Mouse (Mus musculus) cerebellum, adult 9-11 months (tissue): Measurements from ENCODE around the gene Rps6.
A peak's percentile ranks its signal among the peaks of the same experiment; 100 is the strongest.

Experiments used
- DNase-seq: peaks from one replicate; pipeline ENCODE4 v3.0.0; 2022

Rps6 gene

DNA sequence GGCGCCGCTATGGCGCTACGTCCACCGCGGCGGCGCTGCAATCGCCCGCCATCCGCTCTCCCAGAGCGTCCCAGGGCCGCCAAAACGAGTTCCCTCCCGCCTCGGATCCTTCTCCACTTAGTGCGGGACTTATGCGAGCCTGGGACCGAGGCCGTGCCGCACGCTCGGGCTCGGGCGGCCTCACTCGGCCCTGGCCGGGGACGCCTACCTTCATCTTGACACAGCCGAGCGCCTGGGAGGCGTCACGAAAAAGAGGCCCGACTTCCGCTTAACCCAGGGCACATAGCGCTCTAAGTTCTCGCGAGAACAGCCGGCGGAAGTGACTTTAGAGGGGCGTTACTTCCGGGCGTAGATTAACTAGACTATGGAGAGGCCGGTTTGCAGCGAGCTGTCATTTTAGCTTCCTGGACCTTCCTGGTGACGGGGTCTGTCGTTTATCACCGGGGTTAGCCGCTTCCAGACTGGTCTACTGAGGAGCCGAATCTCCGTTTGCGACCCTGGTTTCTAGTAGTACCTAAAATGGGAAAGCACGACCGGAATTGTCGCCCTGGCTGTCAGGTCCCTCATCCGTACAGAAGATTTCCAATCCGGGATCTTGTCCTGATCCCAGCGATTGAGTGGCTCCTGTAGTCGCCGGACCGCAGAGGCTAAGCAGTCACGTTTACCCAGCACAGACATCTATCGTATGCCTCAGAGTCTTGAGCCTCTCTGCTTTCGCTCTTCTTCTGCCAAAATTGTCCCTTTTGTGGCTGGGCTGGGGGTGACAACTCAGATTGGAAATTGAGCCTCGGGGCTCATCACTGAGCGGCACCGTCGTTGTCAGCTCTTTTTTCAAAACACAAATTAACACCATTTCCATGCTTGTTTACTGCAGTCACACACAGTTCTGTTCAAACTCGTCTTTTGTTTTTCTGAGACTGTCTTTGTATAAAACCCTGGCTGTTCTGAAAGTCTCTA, at the start of gene Rps6:
Rps6 (minus strand) TSS at position 300 of the 957 bp plus-strand sequence.
- DNase-seq, result peak; percentile 96

- no peak for DNase-seq
Observed at GRCm38 (mm10) chr4:86905869-86906268, 48.7 kb upstream of the Rps6 start.

DNA sequence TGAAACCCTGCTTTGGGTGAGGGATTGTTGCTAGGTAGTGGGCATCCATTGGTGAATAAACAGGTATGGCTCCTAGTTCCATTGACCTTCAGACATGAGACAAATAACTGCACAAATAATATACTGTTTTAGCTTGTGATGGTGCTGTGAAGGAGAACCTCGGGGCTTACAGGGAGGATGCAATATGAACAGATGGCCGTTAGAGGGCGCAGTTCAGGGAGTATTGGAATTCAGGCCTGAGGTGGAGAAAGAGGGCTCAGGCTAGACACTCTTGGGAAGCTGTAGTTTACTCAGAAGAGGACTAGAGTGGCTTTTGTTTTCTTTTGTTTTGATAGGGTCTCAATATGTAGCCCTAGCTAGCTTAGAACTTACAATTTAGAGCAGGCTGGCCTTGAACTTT, 47.8 kb upstream of the Rps6 start:
- no peak for DNase-seq

- no peak for DNase-seq
Observed at GRCm38 (mm10) chr4:86902351-86902750, 45.1 kb upstream of the Rps6 start.

GRCm38 (mm10) chr4:86898791-86899474, 41.7 kb upstream of the Rps6 start:
- DNase-seq, result no peak

DNA sequence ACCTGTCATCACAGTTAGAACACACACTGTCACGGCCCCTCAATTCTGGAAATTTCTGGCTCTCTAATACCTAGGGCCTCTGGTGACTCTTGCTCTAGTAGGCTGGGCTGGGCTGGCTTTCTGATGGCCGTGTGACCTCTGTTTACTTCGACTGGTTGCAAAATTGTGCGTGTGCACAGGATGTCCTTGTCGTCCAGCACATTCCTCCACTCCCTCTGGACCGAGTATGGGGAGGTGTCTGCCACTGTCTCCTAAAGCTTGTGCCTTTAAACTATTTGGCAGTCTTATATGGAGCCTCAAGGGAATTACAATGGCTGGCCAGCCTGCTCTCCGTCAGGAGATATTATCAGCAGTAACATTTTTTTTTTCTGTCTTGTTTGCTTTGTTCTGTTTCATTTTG, 40.2 kb upstream of the Rps6 start:
- no peak for DNase-seq

GRCm38 (mm10) chr4:86887879-86888278, 30.7 kb upstream of the Rps6 start:
- DNase-seq, result no peak

DNA sequence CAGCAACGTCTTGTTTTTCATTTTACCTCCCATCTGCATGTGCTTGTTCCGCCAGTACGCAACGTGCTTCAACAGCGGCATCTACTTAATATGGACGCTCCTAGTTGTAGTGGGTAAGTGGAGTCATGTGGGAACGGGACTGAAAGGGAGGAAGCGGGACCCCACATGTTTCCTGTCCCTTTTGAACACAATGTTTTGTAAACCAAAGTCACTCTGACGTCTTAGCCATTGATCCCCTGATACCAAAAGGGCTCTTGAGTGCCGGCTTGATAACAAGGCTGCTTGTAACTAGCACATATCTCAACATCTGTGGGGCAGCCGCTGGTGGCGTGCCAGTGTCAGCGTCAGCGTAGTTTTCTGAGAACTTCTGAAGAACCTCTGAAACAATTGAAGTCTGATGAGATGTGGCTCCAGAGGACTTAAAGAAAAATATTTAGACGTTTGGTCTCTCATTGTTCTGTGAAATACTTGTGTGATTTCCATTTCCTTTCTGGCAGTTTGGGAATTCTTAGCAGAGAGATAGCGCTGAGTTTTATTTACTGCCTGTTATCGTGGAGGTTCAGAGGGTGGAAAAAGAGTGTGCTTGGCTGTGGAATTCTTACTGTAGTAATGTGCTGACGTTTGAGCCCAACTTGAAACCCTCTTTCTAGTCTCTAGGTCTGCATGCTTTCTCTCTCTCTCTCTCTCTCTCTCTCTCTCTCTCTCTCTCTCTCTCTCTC, 29.1 kb upstream of the Rps6 start:
- no peak for DNase-seq

DNA sequence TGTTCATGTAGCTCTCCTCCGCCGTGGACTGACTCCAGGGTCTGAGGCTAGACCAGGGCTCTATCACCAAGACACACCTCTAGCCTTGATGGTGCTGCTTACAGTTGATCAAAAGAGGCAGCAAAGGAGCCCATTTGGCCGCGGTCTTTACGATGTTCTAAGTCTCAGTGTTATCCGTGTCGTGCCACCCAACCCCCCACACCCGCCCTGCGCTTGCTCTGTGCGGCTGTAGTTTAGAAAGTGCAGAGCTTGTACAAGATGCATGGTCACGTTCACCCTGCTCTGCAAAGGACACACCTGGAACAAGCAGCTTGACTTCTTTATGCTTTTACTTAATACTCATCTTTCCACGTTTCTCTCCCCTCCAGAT, 28.6 kb upstream of the Rps6 start:
- no peak for DNase-seq

- no peak for DNase-seq
Observed at GRCm38 (mm10) chr4:86884945-86885344, 27.7 kb upstream of the Rps6 start.

GRCm38 (mm10) chr4:86882413-86882812, 25.2 kb upstream of the Rps6 start:
- no peak for DNase-seq

- no peak for DNase-seq
Observed at GRCm38 (mm10) chr4:86881178-86881577, 24.0 kb upstream of the Rps6 start.

GRCm38 (mm10) chr4:86879477-86879876, 22.3 kb upstream of the Rps6 start:
- no peak for DNase-seq

DNA sequence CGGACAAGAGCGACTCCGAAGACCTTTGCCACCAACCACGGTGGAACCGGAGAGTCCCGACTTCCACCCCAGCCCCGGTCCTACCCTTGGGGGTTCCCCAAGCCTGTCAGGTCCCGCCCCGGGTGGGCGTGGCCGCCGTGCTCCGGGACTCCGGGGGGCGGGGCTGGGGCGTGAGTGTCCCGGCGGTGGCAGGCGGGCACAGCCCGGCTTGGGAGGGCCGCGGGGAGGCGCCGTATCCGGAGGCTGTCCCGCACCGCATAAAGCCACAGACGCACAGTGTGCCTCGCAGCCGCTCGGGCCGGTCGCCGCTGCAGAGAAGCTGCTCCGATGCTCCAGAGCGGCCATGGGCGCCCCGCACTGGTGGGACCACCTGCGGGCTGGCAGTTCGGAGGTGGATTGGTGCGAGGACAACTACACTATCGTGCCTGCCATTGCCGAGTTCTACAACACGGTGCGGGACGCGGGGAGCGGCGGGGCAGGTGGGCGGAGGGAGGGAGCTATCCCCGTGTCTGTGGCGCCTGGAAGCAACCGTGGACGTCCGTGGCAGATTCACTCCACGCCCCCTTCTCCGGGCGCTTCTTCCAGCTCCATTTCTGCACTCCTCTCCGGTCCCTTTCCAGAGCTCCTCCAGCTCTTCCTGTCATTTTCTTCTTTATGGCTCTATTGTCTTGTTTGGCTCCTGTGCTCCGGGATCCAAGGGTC, 17.1 kb upstream of the Rps6 start, which contains the start of gene Acer2:
Acer2 (plus strand) TSS at position 251 of the 702 bp plus-strand sequence.
- DNase-seq, result peak; percentile 77

DNA sequence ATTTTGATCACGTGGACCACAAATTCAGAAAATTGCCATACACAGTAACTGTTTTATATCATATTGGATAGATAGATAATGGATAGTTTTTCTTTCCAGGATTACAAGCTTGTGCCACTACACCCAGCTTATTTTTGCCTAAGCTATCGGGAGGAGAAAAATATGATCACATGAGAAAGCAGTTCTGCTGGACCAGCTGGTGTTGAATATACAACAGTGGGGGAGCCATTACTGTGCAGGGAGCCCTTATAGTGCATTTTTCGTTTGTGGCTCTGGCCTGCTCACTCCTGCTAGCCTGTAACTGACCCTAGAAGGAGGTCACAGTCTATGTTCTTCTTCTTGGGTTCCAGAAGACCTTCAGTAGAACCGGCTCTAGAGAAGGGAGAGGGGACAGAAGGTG, 15.9 kb upstream of the Rps6 start:
- DNase-seq, result no peak

DNA sequence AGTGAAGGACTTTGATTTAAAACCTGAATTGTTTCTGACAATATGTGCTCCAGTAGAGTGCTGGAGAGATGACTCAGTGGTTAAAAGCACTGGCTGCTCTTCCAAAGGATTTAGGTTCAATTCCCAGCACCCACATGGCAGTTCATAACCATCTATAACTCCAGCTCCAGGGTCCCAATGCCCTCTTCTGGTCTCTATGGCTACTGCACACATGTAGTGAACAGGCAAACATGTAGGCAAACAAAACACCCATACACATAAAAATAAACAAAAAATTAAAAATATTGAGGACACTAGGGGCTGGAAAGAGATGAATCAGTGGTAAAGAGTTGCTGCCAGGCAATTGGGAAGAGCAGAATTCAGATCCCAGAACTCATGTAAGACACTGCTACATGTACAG, 14.8 kb upstream of the Rps6 start:
- no peak for DNase-seq

- no peak for DNase-seq
Observed at GRCm38 (mm10) chr4:86864087-86864486, 6.9 kb upstream of the Rps6 start.

GRCm38 (mm10) chr4:86858070-86858440, 843 bp upstream of the Rps6 start:
- DNase-seq, result peak; percentile 15

- no peak for DNase-seq
Observed at GRCm38 (mm10) chr4:86856304-86857112, 704 bp downstream of the Rps6 start.

- DNase-seq, result no peak
Observed at GRCm38 (mm10) chr4:86852813-86853590, 4.2 kb downstream of the Rps6 start.

- no peak for DNase-seq
Observed at GRCm38 (mm10) chr4:86852018-86852417, 5.2 kb downstream of the Rps6 start.
